Mouse (Mus musculus) liver, embryonic 11.5 days (tissue): ENCODE measurements around the gene 1190005I06Rik. TPM values are rescaled to one million over a fixed set of nuclear protein-coding genes. Genes with fewer than 3 reads are reported as not detected.
A peak's percentile ranks its signal among the peaks of the same experiment; 100 is the strongest.

Experiments
- ATAC-seq: fragments of 200-750 bp; cut with Nextera tagmentation; replicated peaks from 2 replicates; pipeline ENCODE4 v1.8.0; 2017; ENCODE audit warnings: moderate number of reproducible peaks, mild to moderate bottlenecking, moderate TSS enrichment, moderate library complexity; ENCODE audit not compliant: low FRiP score
- DNase-seq: peaks from one replicate; pipeline ENCODE4 v3.0.0-alpha.2; 2017; ENCODE audit warnings: low spot score
- H3K27ac ChIP-seq: fragments of 300-500 bp; sonication (generic); 2 replicates; pipeline ENCODE4 v1.5.1; 2014; ENCODE audit warnings: mild to moderate bottlenecking, low read depth, low read length, control low read depth
- H3K27me3 ChIP-seq: fragments of 300-500 bp; sonication (generic); replicated peaks from 2 replicates; pipeline ENCODE4 v1.6.1; 2014; ENCODE audit warnings: low read length, mixed read lengths; ENCODE audit not compliant: control insufficient read depth, insufficient read depth
- H3K36me3 ChIP-seq: fragments of 300-500 bp; sonication (generic); 2 replicates; pipeline ENCODE4 v1.6.1; 2014; ENCODE audit warnings: mild to moderate bottlenecking, low read length, moderate library complexity, mixed read lengths; ENCODE audit not compliant: control insufficient read depth, insufficient read depth
- H3K4me1 ChIP-seq: fragments of 300-500 bp; sonication (generic); replicated peaks from 2 replicates; pipeline ENCODE4 v1.6.1; 2014; ENCODE audit warnings: low read length, mixed read lengths; ENCODE audit not compliant: control insufficient read depth, insufficient read depth
- H3K4me2 ChIP-seq: fragments of 300-500 bp; sonication (generic); 2 replicates; pipeline ENCODE4 v1.6.1; 2014; ENCODE audit warnings: mild to moderate bottlenecking, control low read depth, moderate library complexity
- H3K4me3 ChIP-seq: fragments of 300-500 bp; sonication (generic); 2 replicates; pipeline ENCODE4 v1.5.1; 2014; ENCODE audit warnings: low read depth, low read length, control low read depth
- H3K9ac ChIP-seq: fragments of 300-500 bp; sonication (generic); 2 replicates; pipeline ENCODE4 v1.6.1; 2014; ENCODE audit warnings: low read depth, low read length, control low read depth
- H3K9me3 ChIP-seq: fragments of 300-500 bp; sonication (generic); 2 replicates; pipeline ENCODE4 v1.6.1; 2016; ENCODE audit warnings: low read length, inconsistent platforms, mixed read lengths; ENCODE audit not compliant: control insufficient read depth
- WGBS: fragments of 180-500 bp; shearing (Covaris S2); extraction: QIAGEN DNeasy Blood & Tissue Kit; methylation state at CpG from one replicate; pipeline ENCODE4 v1.1.7; 2014; 5-methylcytosine and 5-hydroxymethylcytosine counted together
- polyA plus RNA-seq: library from polyadenylated mRNA; unstranded; fragments of >200 nt; fragmentation: Nextera tagmentation; extraction: Ambion mirVana; gene quantifications from 2 replicates; pipeline ENCODE4 v1.2.1, GENCODE M21; 2014

Gene 1190005I06Rik
- polyA plus RNA-seq, 1 experiment from 2014 or later: 4.1 TPM

DNA sequence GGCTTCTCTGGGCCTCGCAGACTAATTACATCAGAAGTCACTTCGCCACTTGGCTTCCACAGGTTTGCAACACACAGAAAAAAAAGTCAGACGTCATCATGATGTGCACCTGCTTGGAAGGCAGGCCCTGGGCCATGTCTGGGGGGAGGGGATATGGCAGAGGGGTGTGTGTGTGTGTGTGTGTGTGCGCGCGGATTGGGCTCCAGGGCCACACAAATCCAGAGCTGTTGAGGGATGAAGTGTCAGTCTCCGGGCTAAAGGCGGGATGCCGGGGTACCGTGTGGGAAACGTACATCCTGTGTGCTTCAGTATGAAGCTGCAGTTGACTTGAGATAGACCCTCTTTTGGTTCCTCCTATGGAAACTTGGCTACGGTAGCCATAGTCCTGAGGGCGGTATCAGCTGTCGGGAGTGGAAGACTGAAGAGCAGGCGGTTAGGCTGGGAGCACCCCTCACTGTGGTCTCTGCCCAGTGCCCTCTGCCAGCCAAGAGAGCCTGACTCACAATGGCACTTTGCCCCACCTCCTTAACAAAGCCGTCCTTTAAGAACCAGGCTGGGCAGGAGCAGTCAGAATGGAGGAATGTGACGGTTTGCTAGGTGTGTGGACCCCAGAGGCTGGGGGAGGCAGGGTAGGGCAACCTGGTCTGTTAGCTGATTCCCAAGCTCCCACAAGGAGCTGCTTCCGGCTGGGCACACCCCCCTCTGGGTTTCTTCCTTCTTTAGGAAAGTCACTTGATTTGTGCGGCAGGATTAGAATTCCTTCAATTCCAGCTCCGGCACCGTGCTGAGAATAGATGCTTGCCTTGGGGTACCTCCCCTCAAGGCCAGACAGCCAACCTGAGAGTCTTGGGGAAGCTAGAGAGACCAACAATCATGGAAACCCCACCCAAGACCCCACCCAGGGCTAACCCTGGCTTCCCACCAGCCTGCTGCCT, 15.7 kb downstream of the 1190005I06Rik start:
- no peaks in the 10 kb centered on the region for H3K36me3 ChIP-seq
- ATAC-seq (no peak), DNase-seq (no peak)
- H3K4me2 ChIP-seq: no peak overlapping the region
- 79% methylated on average over 21 of the region's 21 CpGs for WGBS
- no peak overlapping the region for H3K9ac ChIP-seq
- peaks cover 49% of the 10 kb centered on the region for H3K27me3 ChIP-seq
- H3K4me3 ChIP-seq: no peak overlapping the region
- peaks cover 8% of the 10 kb centered on the region for H3K4me1 ChIP-seq
- peaks cover 2% of the 10 kb centered on the region; the same call in 1 of the 2 replicates for H3K9me3 ChIP-seq
- no peak overlapping the region; the same call in 1 of the 2 replicates for H3K27ac ChIP-seq

DNA sequence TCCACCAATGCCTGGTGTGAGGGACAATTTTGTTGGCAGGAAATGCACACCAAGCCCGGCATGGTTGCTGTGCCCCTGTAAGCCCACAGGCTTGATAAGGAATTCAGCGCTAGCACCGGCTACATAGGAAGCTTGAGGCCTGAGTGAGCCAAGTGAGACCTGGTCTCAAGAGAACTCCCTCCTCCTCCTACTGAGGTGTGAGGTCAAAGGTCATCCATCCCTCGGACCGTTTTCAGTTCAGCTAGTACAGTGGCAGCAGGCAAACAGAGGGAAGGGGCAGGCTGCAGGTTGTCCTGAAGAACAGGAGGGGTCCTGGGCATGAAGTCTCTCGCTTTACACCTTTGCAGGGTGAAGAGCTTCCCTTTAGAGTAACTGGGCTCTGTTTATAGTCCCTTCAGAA, 16.6 kb downstream of the 1190005I06Rik start:
- Histone ChIP-seq H3K4me3 (no peak overlapping the region), H3K36me3 (no peaks in the 10 kb centered on the region), H3K9ac (no peak overlapping the region), H3K9me3 (peaks cover 2% of the 10 kb centered on the region; the same call in 1 of the 2 replicates), H3K4me1 (peaks cover 8% of the 10 kb centered on the region), H3K27ac (no peak overlapping the region; the same call in 1 of the 2 replicates), H3K27me3 (peaks cover 49% of the 10 kb centered on the region), H3K4me2 (no peak overlapping the region)
- ATAC-seq (no peak), DNase-seq (no peak)
- WGBS: 34% methylated on average over 6 of the region's 6 CpGs

DNA sequence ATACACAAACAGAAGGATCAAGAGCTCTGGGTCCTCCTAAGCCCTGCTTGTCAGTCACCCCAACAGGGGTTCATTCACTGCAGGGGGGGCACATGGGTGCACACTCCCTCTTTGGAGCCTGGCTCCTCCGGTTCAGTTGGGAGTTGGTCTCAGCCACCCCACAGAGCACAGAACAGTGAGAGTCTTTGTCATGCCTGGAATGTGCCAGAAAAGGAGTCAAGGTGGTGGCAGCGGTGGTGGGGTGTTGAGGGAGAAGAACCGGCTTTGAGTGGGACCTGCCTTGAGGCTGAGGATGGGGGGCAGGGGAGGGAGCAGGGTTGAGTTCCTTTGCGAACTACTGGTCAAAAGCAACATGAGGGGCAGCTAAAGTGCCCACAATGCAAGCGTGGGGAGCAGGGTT, 17.4 kb downstream of the 1190005I06Rik start:
- peaks cover 8% of the 10 kb centered on the region for H3K4me1 ChIP-seq
- ATAC-seq (no peak), DNase-seq (no peak)
- peaks cover 43% of the 10 kb centered on the region for H3K27me3 ChIP-seq
- 49% methylated on average over 5 of the region's 5 CpGs for WGBS
- no peak overlapping the region for H3K4me3 ChIP-seq
- H3K27ac ChIP-seq: no peak overlapping the region
- H3K36me3 ChIP-seq: no peaks in the 10 kb centered on the region
- no peak overlapping the region for H3K9ac ChIP-seq
- H3K9me3 ChIP-seq: peaks cover 2% of the 10 kb centered on the region; the same call in 1 of the 2 replicates
- H3K4me2 ChIP-seq: no peak overlapping the region

DNA sequence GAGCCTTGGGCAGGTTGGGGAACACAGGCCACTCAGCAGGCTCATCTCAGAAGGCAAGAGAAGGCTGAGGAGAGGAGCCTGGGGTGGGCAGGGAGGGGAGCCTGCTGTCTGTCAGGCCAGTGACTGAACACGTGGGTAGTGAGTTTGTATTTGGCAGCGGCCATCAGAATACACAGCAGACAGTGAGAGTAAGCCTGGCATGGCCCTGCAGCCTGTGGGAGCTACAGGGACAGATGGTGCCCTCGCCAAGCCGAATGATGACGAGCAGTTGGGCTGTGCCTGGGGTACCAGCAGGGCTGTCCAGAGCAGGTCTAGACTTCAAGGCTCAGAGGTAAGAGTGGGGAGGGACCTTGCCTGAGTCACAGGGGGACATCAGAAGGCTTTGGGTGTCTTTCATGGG, 20.1 kb downstream of the 1190005I06Rik start:
- Histone ChIP-seq H3K9ac (no peak overlapping the region), H3K4me2 (no peak overlapping the region)

DNA sequence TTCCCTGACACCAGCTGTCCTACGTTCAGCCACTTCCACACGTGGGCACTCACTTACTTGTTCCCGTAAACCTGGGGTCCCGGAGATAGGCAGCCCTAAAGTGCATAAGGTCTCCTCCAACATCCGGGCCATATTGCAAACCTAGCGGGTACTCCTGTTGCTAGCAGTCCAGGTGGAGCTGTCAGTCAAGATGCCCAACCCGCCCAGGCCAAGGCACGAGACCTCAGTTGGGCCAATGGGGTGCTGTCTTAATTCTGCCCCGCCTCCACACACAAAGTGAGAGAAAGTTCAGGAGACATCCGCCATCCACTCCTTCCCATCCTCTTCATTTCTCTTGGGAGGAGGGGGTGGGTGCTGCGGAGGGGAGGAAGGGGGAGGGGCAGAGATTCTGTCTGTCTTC, 21.0 kb downstream of the 1190005I06Rik start:
- H3K4me2 ChIP-seq: no peak overlapping the region
- H3K4me1 ChIP-seq: peaks cover 17% of the 10 kb centered on the region
- H3K4me3 ChIP-seq: no peak overlapping the region
- H3K27me3 ChIP-seq: peaks cover 14% of the 10 kb centered on the region
- no peak overlapping the region for H3K9ac ChIP-seq
- no peaks in the 10 kb centered on the region for H3K9me3 ChIP-seq
- WGBS: 65% methylated on average over 11 of the region's 11 CpGs
- DNase-seq: no peak
- H3K36me3 ChIP-seq: no peaks in the 10 kb centered on the region
- no peak overlapping the region for H3K27ac ChIP-seq
- ATAC-seq: 0 out of 2 replicates have a peak, but pooled peaks have one; percentile 39

More for the DNA sequence above, 20.1 kb downstream of the 1190005I06Rik start:
- H3K27me3 ChIP-seq: peaks cover 21% of the 10 kb centered on the region
- H3K36me3 ChIP-seq: no peaks in the 10 kb centered on the region
- no peak overlapping the region for H3K4me3 ChIP-seq
- 86% methylated on average over 5 of the region's 5 CpGs for WGBS
- DNase-seq (no peak), ATAC-seq (no peak)
- no peaks in the 10 kb centered on the region for H3K9me3 ChIP-seq
- peaks cover 10% of the 10 kb centered on the region for H3K4me1 ChIP-seq
- H3K27ac ChIP-seq: no peak overlapping the region

DNA sequence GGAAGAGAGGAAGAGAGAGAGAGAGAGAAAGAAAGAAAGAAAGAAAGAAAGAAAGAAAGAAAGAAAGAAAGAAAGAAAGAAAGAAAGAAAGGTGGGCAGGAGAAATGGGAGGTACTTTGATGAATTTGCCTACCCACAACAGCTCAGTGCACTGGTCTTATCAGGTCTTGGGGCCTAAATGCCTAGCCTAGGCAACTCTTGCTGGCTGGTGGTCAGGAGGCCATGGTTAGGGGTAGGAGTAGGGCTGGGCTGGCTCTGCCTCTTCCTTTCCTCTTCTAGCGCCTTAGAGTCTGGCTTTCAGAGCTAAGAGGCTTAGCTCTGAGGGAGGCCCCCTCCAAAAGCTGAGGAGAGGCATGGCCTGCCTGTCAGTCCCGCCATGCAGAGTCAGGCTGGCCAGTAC, 23.8 kb downstream of the 1190005I06Rik start:
- WGBS: 43% methylated on average over 2 of the region's 2 CpGs
- Histone ChIP-seq H3K9ac (no peak overlapping the region), H3K27me3 (no peaks in the 10 kb centered on the region), H3K27ac (0 out of 2 replicates have a peak overlapping the region, but pooled peaks have one; percentile 43), H3K4me2 (no peak overlapping the region; the same call in 1 of the 2 replicates), H3K4me1 (peaks cover 30% of the 10 kb centered on the region), H3K4me3 (no peak overlapping the region), H3K9me3 (no peaks in the 10 kb centered on the region), H3K36me3 (no peaks in the 10 kb centered on the region)
- ATAC-seq (peak; percentile 80), DNase-seq (no peak)

DNA sequence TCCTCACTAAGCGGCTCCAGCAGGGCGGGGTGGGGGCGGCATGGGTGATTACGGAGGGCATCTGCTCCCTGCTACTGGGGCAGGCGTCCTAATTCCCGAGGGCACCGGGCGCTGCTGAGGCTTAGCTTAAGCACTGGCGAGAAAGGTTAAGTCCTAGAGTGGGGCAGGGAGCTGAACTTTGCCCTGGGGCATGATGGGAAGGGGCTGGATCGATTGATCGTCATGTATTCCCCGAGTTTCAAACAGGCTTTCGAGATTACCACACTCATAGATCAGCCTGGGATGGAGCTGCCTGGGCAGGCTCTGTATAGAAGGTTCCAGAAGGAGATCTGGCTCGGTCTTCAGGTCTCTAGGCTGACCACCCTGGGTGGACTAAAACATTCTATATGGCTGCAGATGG, 25.3 kb downstream of the 1190005I06Rik start:
- peaks cover 32% of the 10 kb centered on the region for H3K4me1 ChIP-seq

DNA sequence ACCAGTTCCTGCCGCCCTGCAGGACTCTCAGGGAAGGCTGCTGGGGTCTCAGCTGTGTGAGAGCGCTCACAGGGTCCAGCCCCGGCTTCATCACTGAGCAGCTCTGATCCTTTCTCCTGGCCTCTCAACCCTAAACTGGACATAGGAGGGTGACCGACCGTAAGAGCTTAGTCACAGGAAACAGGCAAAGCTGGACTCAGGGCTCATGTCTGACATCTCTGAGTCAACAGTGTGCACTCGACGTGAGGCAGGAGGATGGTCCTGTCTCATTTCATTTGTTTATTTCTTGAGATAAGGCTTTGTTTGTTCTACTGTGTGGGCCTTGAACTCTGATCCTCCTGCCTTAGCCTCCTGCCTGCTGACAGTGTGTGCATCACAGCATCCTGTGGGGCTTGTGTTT, 27.0 kb downstream of the 1190005I06Rik start:
- Histone ChIP-seq H3K4me2 (no peak overlapping the region), H3K4me1 (peaks cover 32% of the 10 kb centered on the region), H3K9me3 (no peaks in the 10 kb centered on the region), H3K27me3 (no peaks in the 10 kb centered on the region), H3K27ac (no peak overlapping the region), H3K36me3 (no peaks in the 10 kb centered on the region), H3K9ac (no peak overlapping the region), H3K4me3 (no peak overlapping the region)
- no peak for DNase-seq
- no peak for ATAC-seq
- WGBS: 44% methylated on average over 7 of the region's 7 CpGs

More for the DNA sequence above, 25.3 kb downstream of the 1190005I06Rik start:
- ATAC-seq: no peak
- no peaks in the 10 kb centered on the region for H3K27me3 ChIP-seq
- H3K9ac ChIP-seq: no peak overlapping the region
- DNase-seq: no peak
- no peaks in the 10 kb centered on the region for H3K9me3 ChIP-seq
- WGBS: 66% methylated on average over 14 of the region's 14 CpGs
- peak overlapping the region; percentile 65 for H3K27ac ChIP-seq
- no peaks in the 10 kb centered on the region for H3K36me3 ChIP-seq
- H3K4me2 ChIP-seq: no peak overlapping the region
- H3K4me3 ChIP-seq: no peak overlapping the region
